Mouse (Mus musculus) ES-E14 (cell line): ENCODE data around the gene Fut7. TPM values are rescaled to one million over a fixed set of nuclear protein-coding genes. Genes with fewer than 3 reads are reported as not detected.

Experiments used
- DNase-seq: peaks from one replicate; pipeline ENCODE4 v3.0.0-alpha.2; 2013; ENCODE audit warnings: low read depth, low spot score
- H3K27ac ChIP-seq: 2 replicates; pipeline ENCODE4 v1.5.1; 2012; ENCODE audit warnings: low read depth, mild to moderate bottlenecking, low read length, moderate library complexity, mixed read lengths; ENCODE audit not compliant: poor library complexity, insufficient read depth, severe bottlenecking
- H3K36me3 ChIP-seq: 2 replicates; pipeline ENCODE4 v1.6.1; 2012; ENCODE audit warnings: mild to moderate bottlenecking, low read length, moderate library complexity, mixed read lengths; ENCODE audit not compliant: control insufficient read depth, poor library complexity, insufficient read depth, severe bottlenecking
- H3K4me1 ChIP-seq, 2 experiments: fragments of 150-350 bp in 1 of 2; sonication (generic) in 1 of 2; 2 replicates each; pipeline ENCODE4 v1.6.1; 2012; ENCODE audit warnings: low read length in 2 of 2, mild to moderate bottlenecking in 1 of 2, mixed read lengths in 1 of 2; ENCODE audit not compliant: control insufficient read depth in 2 of 2, insufficient read depth in 2 of 2, poor library complexity in 1 of 2
- H3K4me3 ChIP-seq, 2 experiments: fragments of 150-350 bp in 1 of 2; sonication (generic) in 1 of 2; 2 replicates each; pipeline ENCODE4 v1.5.1; 2012; ENCODE audit warnings: low read length in 2 of 2, low read depth in 1 of 2, mild to moderate bottlenecking in 1 of 2, mixed read lengths in 1 of 2; ENCODE audit not compliant: insufficient read depth in 1 of 2, poor library complexity in 1 of 2, severe bottlenecking in 1 of 2
- H3K9ac ChIP-seq: 2 replicates; pipeline ENCODE4 v1.6.1; 2012; ENCODE audit warnings: low read depth, mild to moderate bottlenecking, low read length, mixed read lengths; ENCODE audit not compliant: poor library complexity, insufficient read depth, severe bottlenecking
- H3K9me3 ChIP-seq: fragments of 150-350 bp; sonication (generic); 2 replicates; pipeline ENCODE4 v1.6.1; 2012; ENCODE audit warnings: low read depth, mild to moderate bottlenecking, low read length; ENCODE audit not compliant: control insufficient read depth, insufficient read depth
- CHD2 ChIP-seq: IDR thresholded peaks from 2 replicates; pipeline ENCODE4 v1.6.1; 2014; ENCODE audit warnings: mild to moderate bottlenecking, low read depth, low read length, inconsistent platforms
- HCFC1 ChIP-seq: IDR thresholded peaks from 2 replicates; pipeline ENCODE4 v1.6.1; 2012; ENCODE audit warnings: low read length, inconsistent platforms, borderline replicate concordance; ENCODE audit not compliant: insufficient read depth
- MAFK ChIP-seq: IDR thresholded peaks from 2 replicates; pipeline ENCODE4 v1.6.1; 2014; ENCODE audit warnings: mild to moderate bottlenecking, low read depth, low read length, inconsistent platforms; ENCODE audit not compliant: insufficient read depth
- ZC3H11A ChIP-seq: IDR thresholded peaks from 2 replicates; pipeline ENCODE4 v1.6.1; 2012; ENCODE audit warnings: low read depth, mild to moderate bottlenecking, inconsistent platforms, low read length, borderline replicate concordance
- ZNF384 ChIP-seq: IDR thresholded peaks from 2 replicates; pipeline ENCODE4 v1.6.1; 2012; ENCODE audit warnings: low read depth, low read length, inconsistent platforms
- in situ Hi-C, 2 experiments: fragments of 600-800 bp; cut with MboI; formaldehyde crosslinking; loops; one replicate each; pipeline ENCODE4 v1.15.1; 2025; ENCODE audit warnings: low sequenced_read_pairs in 2 of 2, inconsistent platforms in 1 of 2; ENCODE audit not compliant: unreplicated experiment in 2 of 2
- total RNA-seq: library from RNA; depleted of rRNA; stranded (reverse); fragments of 300-350 nt; gene quantifications from 2 replicates; pipeline ENCODE4 v1.2.3, GENCODE M21; 2012

The Fut7 gene
- total RNA-seq, 1 experiment, result not detected

- TF ChIP-seq ZC3H11A (no peak), MAFK (no peak), HCFC1 (no peak), ZNF384 (no peak), CHD2 (no peak)
- in situ Hi-C loops, result no loop called here
- no peak overlapping the region for H3K4me3 ChIP-seq
- no peaks in the 10 kb centered on the region for H3K9me3 ChIP-seq
- no peak for DNase-seq
- no peak overlapping the region for H3K27ac ChIP-seq
- peaks cover 0 to 4% of the 10 kb centered on the region in 2 experiments; a peak in 1 of 4 replicates for H3K4me1 ChIP-seq
- H3K9ac ChIP-seq, result no peak overlapping the region
- H3K36me3 ChIP-seq, result no peaks in the 10 kb centered on the region
Observed at GRCm38 (mm10) chr2:25391266-25391665, 31.8 kb upstream of the Fut7 start.

GRCm38 (mm10) chr2:25394281-25395221 is 28.5 kb upstream of the Fut7 start:
- in situ Hi-C loops, result no loop called here
- DNase-seq, result no peak
- no peaks in the 10 kb centered on the region for H3K9me3 ChIP-seq
- H3K27ac ChIP-seq, result no peak overlapping the region
- peaks cover 0 to 9% of the 10 kb centered on the region in 2 experiments; a peak in 1 of 4 replicates for H3K4me1 ChIP-seq
- TF ChIP-seq HCFC1 (no peak), ZC3H11A (no peak), MAFK (no peak), ZNF384 (no peak), CHD2 (no peak)
- H3K36me3 ChIP-seq, result no peaks in the 10 kb centered on the region
- no peak overlapping the region for H3K4me3 ChIP-seq
- no peak overlapping the region for H3K9ac ChIP-seq

GRCm38 (mm10) chr2:25395721-25396596 is 27.1 kb upstream of the Fut7 start, which contains the start of gene Entpd2:
Entpd2 (plus strand) TSS chr2:25395874.
- Histone ChIP-seq H3K9me3 (no peaks in the 10 kb centered on the region), H3K4me1 (peaks cover 0 to 9% of the 10 kb centered on the region in 2 experiments; a peak in 1 of 4 replicates), H3K9ac (peak within 1 kb of the TSS; percentile 55), H3K36me3 (no peaks in the 10 kb centered on the region), H3K27ac (no peak within 1 kb of the TSS), H3K4me3 (peak within 1 kb of the TSS; percentile 73 to 77)
- in situ Hi-C loops, result no loop called here
- TF ChIP-seq HCFC1, result no peak
- no peak for TF ChIP-seq ZNF384
- no peak for TF ChIP-seq CHD2
- DNase-seq, result peak; percentile 34

GRCm38 (mm10) chr2:25396597-25396983 is 26.5 kb upstream of the Fut7 start:
- H3K4me1 ChIP-seq, result peaks cover 0 to 9% of the 10 kb centered on the region in 2 experiments; a peak in 1 of 4 replicates
- H3K9ac ChIP-seq, result no peak overlapping the region
- no peak overlapping the region for H3K27ac ChIP-seq
- no peak for DNase-seq
- H3K36me3 ChIP-seq, result no peaks in the 10 kb centered on the region
- no peak for TF ChIP-seq ZC3H11A
- TF ChIP-seq ZNF384, result no peak
- TF ChIP-seq CHD2, result no peak
- no peak for TF ChIP-seq HCFC1
- TF ChIP-seq MAFK, result no peak
- H3K9me3 ChIP-seq, result no peaks in the 10 kb centered on the region
- in situ Hi-C loops, result no loop called here
- H3K4me3 ChIP-seq, result peak overlapping the region; percentile 73 to 77; a peak in 2 of 4 replicates
